Mouse (Mus musculus) heart, adult 2 months (tissue): ENCODE measurements around the gene E130114P18Rik. TPM values are rescaled to one million over a fixed set of nuclear protein-coding genes. Genes with fewer than 3 reads are reported as not detected.

ENCODE experiments used
- DNase-seq, 2 experiments: peaks; one replicate each; pipeline ENCODE4 v3.0.0; 2021
- H3K27ac ChIP-seq: fragments of 200-600 bp; 2 replicates; pipeline ENCODE4 v1.8.1; 2022
- H3K27me3 ChIP-seq: fragments of 200-500 bp; 2 replicates; pipeline ENCODE4 v1.6.1; 2012; ENCODE audit warnings: mild to moderate bottlenecking, low read length, inconsistent platforms, mixed read lengths; ENCODE audit not compliant: control insufficient read depth, insufficient read depth
- H3K36me3 ChIP-seq: fragments of 200-500 bp; 2 replicates; pipeline ENCODE4 v1.6.1; 2012; ENCODE audit warnings: low read length, inconsistent platforms; ENCODE audit not compliant: control insufficient read depth, insufficient read depth
- H3K4me1 ChIP-seq: fragments of 200-500 bp; 2 replicates; pipeline ENCODE4 v1.6.1; 2011; ENCODE audit warnings: low read length; ENCODE audit not compliant: control insufficient read depth, insufficient read depth
- H3K4me3 ChIP-seq: fragments of 200-600 bp; 2 replicates; pipeline ENCODE4 v1.8.1; 2022
- H3K79me2 ChIP-seq: fragments of 200-500 bp; replicated peaks from 2 replicates; pipeline ENCODE4 v1.6.1; 2012; ENCODE audit warnings: mild to moderate bottlenecking, inconsistent platforms, low read length, moderate library complexity, mixed read lengths; ENCODE audit not compliant: control insufficient read depth, insufficient read depth
- H3K9ac ChIP-seq: fragments of 200-500 bp; 2 replicates; pipeline ENCODE4 v1.6.1; 2012; ENCODE audit warnings: low read depth, mild to moderate bottlenecking, control low read depth, inconsistent platforms, low read length, mixed read lengths
- CTCF ChIP-seq: fragments of 200-600 bp; IDR thresholded peaks from 2 replicates; pipeline ENCODE4 v1.8.1; 2022; ENCODE audit warnings: antibody characterized with exemption, mild to moderate bottlenecking, moderate library complexity
- EP300 ChIP-seq: fragments of 200-500 bp; IDR thresholded peaks from 2 replicates; pipeline ENCODE4 v1.6.1; 2011; ENCODE audit warnings: low read depth, low read length, control low read depth; ENCODE audit not compliant: insufficient read depth
- POLR2A ChIP-seq: fragments of 200-500 bp; IDR thresholded peaks from 2 replicates; pipeline ENCODE4 v1.6.1; 2011; ENCODE audit warnings: mild to moderate bottlenecking, low read depth, low read length, control low read depth; ENCODE audit not compliant: insufficient read depth
- WGBS: fragments of 180-500 bp; shearing (Covaris S2); methylation state at CpG from one replicate; pipeline ENCODE4 v1.1.7; 2018; 5-methylcytosine and 5-hydroxymethylcytosine counted together
- intact Hi-C: fragments of 180-260 bp; cut with DNase I; formaldehyde crosslinking; loops from one replicate; pipeline ENCODE4 v1.15.1; 2025
- polyA plus RNA-seq: library from polyadenylated mRNA; depleted of rRNA; stranded (reverse); fragments of >200 nt; gene quantifications from 2 replicates; pipeline ENCODE4 v1.2.3, GENCODE M21; 2012
- total RNA-seq, 2 experiments: library from RNA; stranded (reverse); gene quantifications; 2 replicates each; pipeline ENCODE4 v1.2.3; 2021

E130114P18Rik gene
- total and polyA plus RNA-seq, 3 experiments = not detected

DNA sequence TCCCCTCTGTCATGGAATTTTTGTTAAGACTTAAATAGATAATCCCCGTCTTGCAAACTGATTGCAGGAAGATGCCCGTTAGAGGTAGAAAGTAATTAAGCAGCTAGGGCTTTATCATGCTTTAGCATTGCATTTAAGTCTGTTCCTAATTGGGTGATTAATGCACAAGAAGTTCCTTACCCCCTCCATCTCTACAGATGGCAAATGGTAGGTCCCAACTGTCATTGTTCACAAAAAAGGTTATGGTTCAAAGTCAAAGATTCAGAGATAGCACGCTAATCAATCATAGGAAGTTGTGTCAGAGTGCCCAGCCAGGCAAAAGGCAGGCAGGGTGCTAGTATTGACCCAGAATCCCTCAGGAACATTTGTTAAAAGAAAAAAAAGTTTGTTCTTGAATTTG is 25.9 kb upstream of the E130114P18Rik start:
- no peak overlapping the region for H3K9ac ChIP-seq
- no peaks in the 10 kb centered on the region for H3K27me3 ChIP-seq
- no peak overlapping the region for H3K27ac ChIP-seq
- WGBS = 67% methylated on average over 3 of the region's 3 CpGs
- H3K79me2 ChIP-seq = peaks cover 8% of the 10 kb centered on the region
- no peak overlapping the region for H3K4me3 ChIP-seq
- H3K36me3 ChIP-seq = peaks cover 30% of the 10 kb centered on the region
- intact Hi-C loops = no loop called here
- H3K4me1 ChIP-seq = peaks cover 12% of the 10 kb centered on the region
- no peak for TF ChIP-seq CTCF
- DNase-seq = no peak

GRCm38 (mm10) chr4:97796505-97796904 is 18.6 kb upstream of the E130114P18Rik start:
- H3K36me3 ChIP-seq = peaks cover 35% of the 10 kb centered on the region
- DNase-seq = no peak
- H3K9ac ChIP-seq = peak overlapping the region; percentile 30; the same call in 1 of the 2 replicates
- H3K4me1 ChIP-seq = peaks cover 10% of the 10 kb centered on the region
- TF ChIP-seq POLR2A = no peak
- no peak for TF ChIP-seq CTCF
- TF ChIP-seq EP300 = no peak
- WGBS = 48% methylated on average over 10 of the region's 10 CpGs
- peaks cover 10% of the 10 kb centered on the region for H3K79me2 ChIP-seq
- peak overlapping the region; percentile 57 for H3K27ac ChIP-seq
- no peaks in the 10 kb centered on the region for H3K27me3 ChIP-seq
- H3K4me3 ChIP-seq = peak overlapping the region; percentile 10; the same call in 1 of the 2 replicates
- intact Hi-C loops = no loop called here

DNA sequence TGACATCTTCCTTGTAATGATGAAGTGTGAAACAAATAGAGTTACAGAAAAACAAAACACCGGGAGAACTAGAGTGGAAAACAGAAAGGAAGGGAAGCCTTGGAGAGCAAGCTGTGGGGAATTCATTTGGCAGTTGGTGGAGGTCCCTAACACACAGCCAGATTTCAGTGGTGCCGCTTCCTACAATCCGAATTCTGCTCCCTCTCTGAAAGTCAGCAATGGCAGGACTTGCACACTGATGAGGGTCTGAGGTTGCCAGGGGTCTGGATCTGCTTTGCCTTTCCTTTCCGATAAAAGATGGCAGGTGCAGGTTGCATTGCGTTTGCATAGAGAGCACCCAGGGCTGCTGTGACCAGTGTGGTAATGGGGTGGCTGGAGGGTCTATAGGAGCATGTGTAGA is 18.1 kb upstream of the E130114P18Rik start:
- peak in 1 of 2 experiments; percentile 31 for DNase-seq

GRCm38 (mm10) chr4:97794865-97795264 is 17.0 kb upstream of the E130114P18Rik start:
- Histone ChIP-seq H3K4me1 (peaks cover 9% of the 10 kb centered on the region), H3K4me3 (no peak overlapping the region), H3K27me3 (no peaks in the 10 kb centered on the region), H3K27ac (peak overlapping the region; percentile 15; the same call in 1 of the 2 replicates), H3K79me2 (peaks cover 10% of the 10 kb centered on the region), H3K9ac (no peak overlapping the region), H3K36me3 (peaks cover 43% of the 10 kb centered on the region)
- intact Hi-C loops = loop anchor here (2.0 kb wide), 1 partner anchor 16 kb away; the partner anchor contains the start of gene E130114P18Rik
- WGBS = 67% methylated on average over 4 of the region's 4 CpGs
- DNase-seq = peak; percentile 38 to 48
- TF ChIP-seq CTCF = no peak
- TF ChIP-seq POLR2A = no peak
- TF ChIP-seq EP300 = no peak

More for the DNA sequence above, 18.1 kb upstream of the E130114P18Rik start:
- H3K4me1 ChIP-seq = peaks cover 10% of the 10 kb centered on the region
- peak overlapping the region; percentile 57 for H3K27ac ChIP-seq
- intact Hi-C loops = loop anchor here (2.0 kb wide), 1 partner anchor 17 kb away; the partner anchor contains the start of gene E130114P18Rik
- 62% methylated on average over 5 of the region's 5 CpGs for WGBS
- no peak overlapping the region for H3K9ac ChIP-seq
- TF ChIP-seq EP300 (no peak), CTCF (no peak), POLR2A (no peak)
- no peaks in the 10 kb centered on the region for H3K27me3 ChIP-seq
- H3K4me3 ChIP-seq = peak overlapping the region; percentile 10; the same call in 1 of the 2 replicates
- peaks cover 10% of the 10 kb centered on the region for H3K79me2 ChIP-seq
- H3K36me3 ChIP-seq = peaks cover 38% of the 10 kb centered on the region

DNA sequence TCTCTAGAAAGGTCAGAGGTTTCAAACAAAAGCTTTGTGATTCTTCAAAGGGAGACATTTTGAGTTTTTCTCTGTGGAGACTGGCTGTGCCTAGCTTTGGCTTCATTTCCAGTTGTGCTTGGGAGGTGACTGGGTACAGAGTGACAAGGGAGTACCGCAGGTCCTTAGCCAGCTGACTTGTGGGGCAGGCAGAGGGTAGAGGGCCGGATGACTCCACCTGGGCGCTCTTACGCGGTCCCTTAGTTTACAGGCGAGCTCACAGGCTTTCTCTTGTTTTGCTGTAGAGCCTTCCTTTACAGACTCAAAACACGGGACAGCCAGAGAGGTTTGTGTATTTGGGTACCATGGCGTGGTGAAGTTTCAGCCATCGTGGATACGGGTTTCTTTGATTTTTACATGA is 16.1 kb upstream of the E130114P18Rik start:
- Histone ChIP-seq H3K4me1 (peaks cover 12% of the 10 kb centered on the region), H3K36me3 (peaks cover 48% of the 10 kb centered on the region), H3K79me2 (peaks cover 10% of the 10 kb centered on the region), H3K4me3 (no peak overlapping the region), H3K9ac (peak overlapping the region; percentile 16), H3K27me3 (no peaks in the 10 kb centered on the region), H3K27ac (peak overlapping the region; percentile 15)
- no peak for TF ChIP-seq POLR2A
- TF ChIP-seq EP300 = 0 out of 2 replicates have a peak, but pooled peaks have one; percentile 45
- 75% methylated on average over 10 of the region's 10 CpGs for WGBS
- intact Hi-C loops = loop anchor here (2.0 kb wide), 1 partner anchor 15 kb away; the partner anchor contains the start of gene E130114P18Rik
- peak in 1 of 2 experiments; percentile 30 for DNase-seq

DNA sequence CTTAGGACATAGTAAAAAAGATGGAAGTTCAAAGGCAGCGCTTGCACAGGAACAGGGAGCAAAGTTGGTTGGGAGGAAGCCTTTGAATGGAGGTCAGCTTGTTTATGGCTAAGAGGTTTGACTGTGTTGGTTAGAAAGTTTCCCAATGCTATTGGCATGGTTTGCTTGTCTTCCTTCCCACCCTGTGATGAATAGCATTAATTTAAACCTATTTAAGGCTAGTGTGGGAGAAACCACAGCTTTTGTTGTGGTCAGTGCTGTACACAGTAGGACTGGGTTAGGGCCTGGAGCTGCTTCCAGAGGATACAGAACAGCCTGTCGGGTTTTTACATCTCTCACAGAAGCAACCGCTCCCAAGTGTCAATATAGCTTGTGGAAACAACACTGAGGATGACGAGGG is 10.7 kb upstream of the E130114P18Rik start:
- Histone ChIP-seq H3K79me2 (peaks cover 14% of the 10 kb centered on the region), H3K4me1 (peaks cover 17% of the 10 kb centered on the region), H3K4me3 (no peak overlapping the region), H3K9ac (no peak overlapping the region), H3K27ac (peak overlapping the region; percentile 26; the same call in 1 of the 2 replicates), H3K27me3 (no peaks in the 10 kb centered on the region), H3K36me3 (peaks cover 71% of the 10 kb centered on the region)
- TF ChIP-seq EP300 (no peak), POLR2A (no peak), CTCF (no peak)
- 59% methylated on average over 4 of the region's 4 CpGs for WGBS
- intact Hi-C loops = loop anchor here (10.0 kb wide), 1 partner anchor 1136 kb away; the partner anchor contains the start of gene Usp1
- no peak for DNase-seq
